Mouse (Mus musculus): ENCODE measurements around the gene Ociad1. TPM values are rescaled to one million over a fixed set of nuclear protein-coding genes. Genes with fewer than 3 reads are reported as not detected.

Ociad1 gene
- 101 TPM in 2 replicates for polyA plus RNA-seq (2012)

DNA sequence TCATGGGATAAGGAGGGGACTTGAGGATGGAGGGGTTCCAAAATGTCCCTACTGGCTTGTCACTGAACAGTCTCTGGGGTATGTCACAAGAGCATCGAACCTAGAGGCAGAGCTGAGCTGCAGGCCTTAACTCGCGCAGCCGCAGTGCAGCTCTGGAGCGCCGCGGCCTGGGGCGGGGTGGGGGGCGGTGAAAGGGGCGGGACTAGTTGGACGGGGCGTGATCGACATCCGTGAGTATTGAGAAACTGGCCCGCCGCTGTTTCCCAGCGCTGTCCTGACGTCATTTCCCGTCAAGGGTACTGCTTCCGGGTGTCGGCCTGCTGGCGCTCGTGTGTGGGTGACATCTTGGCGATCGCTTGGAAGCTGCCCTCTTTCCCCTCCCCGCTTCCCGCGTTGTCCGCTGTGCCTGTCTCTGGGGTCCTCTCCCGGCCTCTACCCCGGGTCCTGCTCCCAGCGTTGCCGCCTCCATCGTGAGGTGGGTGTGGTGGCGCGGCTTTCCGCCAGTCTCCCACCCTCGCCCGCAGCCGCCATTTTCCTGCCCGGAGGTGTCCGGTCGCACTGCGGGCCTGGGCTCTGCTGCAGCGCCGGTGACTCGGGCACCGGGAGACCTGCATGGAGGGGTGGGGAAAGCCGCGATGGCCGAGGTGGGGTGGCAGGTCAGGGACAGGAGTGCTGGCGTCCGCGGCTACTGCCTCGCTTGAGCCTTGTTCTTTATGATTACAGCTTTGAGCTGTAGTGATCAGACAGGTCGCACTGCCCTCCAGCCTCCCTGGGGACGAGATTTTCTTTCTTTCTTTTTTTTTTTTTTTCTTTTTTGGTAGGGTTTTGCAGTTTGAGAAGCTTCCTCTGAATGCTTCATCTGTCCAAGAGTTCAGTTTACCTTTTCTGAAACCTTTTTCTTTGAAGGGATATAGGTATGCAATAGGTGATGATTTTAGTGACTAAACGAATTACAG, at the start of gene Ociad1:
TSS of gene Ociad1 (plus strand) at position 283 of the 956 bp plus-strand sequence.

GRCm38 (mm10) chr5:73256352-73257065, 36.1 kb upstream of the Ociad1 start, which contains the start of gene Fryl:
Fryl (minus strand) TSS chr5:73256619.

GRCm38 (mm10) chr5:73340723-73341235, 48.2 kb downstream of the Ociad1 start, which contains the start of gene Ociad2:
Ociad2 (minus strand) TSS chr5:73341028.

Other genes with a start within 250 kb of the Ociad1 start
- 64.6 and 89.4 TPM in 2 replicates for gene Fryl, start 36.2 kb upstream of the Ociad1 start, polyA plus RNA-seq (2012)
- gene Ociad2, start 48.2 kb downstream of the Ociad1 start, polyA plus RNA-seq (2012) = 0.82 and 1.2 TPM in 2 replicates
- not detected in 2 replicates for gene Cwh43, start 113.3 kb downstream of the Ociad1 start, polyA plus RNA-seq (2012)
- 4.7 and 5.3 TPM in 2 replicates for gene Dcun1d4, start 188.2 kb downstream of the Ociad1 start, polyA plus RNA-seq (2012)